Mouse (Mus musculus) gastrocnemius, adult 8-10 months (tissue): Measurements from ENCODE around the gene Gmeb2. TPM values are rescaled to one million over a fixed set of nuclear protein-coding genes. Genes with fewer than 3 reads are reported as not detected.

Experiments
- DNase-seq, 2 experiments: peaks; one replicate each; pipeline ENCODE4 v3.0.0; 2022; ENCODE audit warnings: low spot score in 2 of 2
- total RNA-seq, 4 experiments: library from RNA; stranded (reverse); gene quantifications; 2 replicates each; pipeline ENCODE4 v1.2.4; 2022

Gmeb2 gene
- total RNA-seq, 4 experiments from 2014 or later: 6.8 to 9.8 (median 7.9) TPM

DNA sequence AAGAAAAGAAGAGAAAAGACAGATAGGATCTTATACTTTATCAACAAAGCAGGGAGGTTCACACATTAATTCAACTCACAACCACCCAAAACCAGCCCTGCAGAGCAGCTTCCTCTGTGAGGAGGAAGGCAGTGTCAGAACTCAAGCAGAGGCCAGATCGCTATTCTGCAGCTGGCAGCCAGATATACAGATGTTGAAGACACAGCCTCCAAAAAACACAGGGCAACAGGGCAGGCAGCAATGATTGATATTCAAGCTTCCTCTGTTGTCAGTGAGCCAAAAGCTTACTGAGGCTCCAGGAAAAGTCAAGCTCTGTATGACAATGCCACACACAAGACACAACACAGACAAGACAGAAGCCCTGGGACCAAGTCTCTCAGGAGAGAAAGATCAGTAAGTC is 11.1 kb downstream of the Gmeb2 start:
- no peak for DNase-seq

DNA sequence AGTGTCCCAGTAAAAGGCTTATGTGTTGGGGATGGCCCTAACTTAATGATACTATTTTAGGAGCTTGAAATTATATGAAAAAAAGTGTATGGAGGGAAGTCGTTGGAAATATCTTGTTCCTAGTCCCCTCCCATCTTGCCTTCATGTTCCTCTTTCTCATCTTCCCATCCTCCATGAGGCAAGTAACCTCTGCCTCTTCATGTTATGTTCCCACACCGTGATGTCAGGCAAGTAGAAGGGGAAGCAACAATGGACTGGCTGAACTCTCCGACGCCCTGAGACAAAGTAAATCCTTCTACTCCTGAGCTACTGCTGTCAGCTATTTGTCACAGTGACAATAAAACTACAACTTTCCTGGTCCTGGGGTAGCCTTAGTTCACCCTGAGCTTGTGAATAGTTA is 13.2 kb downstream of the Gmeb2 start:
- DNase-seq: no peak

DNA sequence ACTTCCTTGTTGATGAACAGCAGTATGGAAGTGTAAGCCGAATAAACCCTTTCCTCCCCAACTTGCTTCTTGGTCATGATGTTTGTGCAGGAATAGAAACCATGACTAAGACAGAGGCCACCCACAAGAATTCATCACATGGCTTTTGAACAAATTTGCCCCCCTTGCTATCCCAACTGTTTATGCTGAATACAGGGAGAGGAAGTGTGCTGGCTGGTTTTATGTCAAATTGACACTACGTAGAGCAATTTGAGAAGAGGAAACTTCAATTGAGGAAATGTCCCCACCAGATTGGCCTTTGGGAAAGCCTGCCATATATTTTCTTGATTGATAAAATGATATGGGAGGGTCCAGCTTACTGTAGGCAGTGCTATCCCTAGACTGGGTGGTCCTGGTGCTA is 14.0 kb downstream of the Gmeb2 start:
- DNase-seq: no peak

- no peak for DNase-seq
These were observed 15.7 kb downstream of the Gmeb2 start for GRCm38 (mm10) chr2:181272092-181272491.

- DNase-seq: no peak
These were observed 21.0 kb downstream of the Gmeb2 start for GRCm38 (mm10) chr2:181266839-181267238.

DNA sequence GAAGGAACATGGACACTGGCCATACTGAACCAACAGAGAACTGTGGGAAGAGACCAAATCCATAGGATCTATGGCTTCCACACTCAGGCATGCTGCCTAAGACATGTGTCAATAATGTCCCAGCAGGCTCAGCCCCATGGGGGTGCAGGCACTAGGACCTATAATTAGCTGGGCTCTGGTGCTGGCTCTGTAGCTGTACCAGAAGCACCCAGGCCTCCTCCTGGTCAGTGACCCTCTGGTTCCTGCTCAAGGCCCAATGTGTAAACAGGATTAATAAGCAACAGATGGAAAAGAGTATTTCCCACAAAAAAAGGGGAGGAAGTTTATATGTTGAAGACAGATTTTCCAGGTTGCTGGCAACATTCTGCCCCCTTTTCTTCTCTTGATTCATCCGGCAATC is 34.6 kb downstream of the Gmeb2 start:
- DNase-seq: no peak

DNA sequence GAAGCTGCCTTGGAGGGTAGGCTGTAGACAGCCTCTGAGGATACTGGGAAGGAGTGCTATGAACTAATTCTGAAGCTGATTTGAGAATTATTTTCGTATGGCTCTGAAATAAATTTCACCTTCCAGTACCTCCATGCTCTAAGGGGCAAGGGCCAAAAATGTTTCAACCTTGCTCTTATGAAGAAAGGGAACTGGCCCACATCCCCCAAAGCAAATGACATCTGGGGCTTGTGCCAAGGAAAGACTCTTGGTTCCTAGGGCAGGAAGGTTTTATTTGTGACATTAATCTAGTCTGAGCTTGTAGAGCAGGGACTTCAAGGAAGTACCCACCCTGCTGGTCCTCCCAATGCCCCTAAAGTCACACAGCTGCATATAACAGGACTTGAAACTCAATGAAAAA is 36.0 kb downstream of the Gmeb2 start:
- DNase-seq: no peak

- no peak for DNase-seq
These were observed 38.6 kb downstream of the Gmeb2 start for GRCm38 (mm10) chr2:181249217-181249616.

DNA sequence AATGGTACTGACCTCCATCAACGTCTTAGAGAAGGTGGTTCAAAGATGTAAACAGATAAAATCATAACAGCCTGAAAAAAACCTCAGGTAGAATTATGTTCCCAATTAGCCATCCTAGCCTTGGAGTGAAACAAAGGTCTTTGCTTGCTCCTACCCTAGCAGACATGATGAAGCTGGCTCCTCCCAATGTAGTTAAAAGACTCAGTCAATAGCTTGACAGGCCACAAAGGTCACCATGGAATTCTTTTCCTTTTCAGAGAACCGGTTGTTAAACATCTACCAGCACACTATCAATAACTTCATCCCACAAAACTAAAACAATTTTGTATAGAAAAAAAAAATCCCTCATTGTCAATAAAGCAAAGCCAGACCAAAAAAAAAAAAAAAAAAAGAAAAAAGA is 42.8 kb downstream of the Gmeb2 start:
- DNase-seq: no peak

GRCm38 (mm10) chr2:181243706-181244394 is 44.0 kb downstream of the Gmeb2 start:
- no peak for DNase-seq

DNA sequence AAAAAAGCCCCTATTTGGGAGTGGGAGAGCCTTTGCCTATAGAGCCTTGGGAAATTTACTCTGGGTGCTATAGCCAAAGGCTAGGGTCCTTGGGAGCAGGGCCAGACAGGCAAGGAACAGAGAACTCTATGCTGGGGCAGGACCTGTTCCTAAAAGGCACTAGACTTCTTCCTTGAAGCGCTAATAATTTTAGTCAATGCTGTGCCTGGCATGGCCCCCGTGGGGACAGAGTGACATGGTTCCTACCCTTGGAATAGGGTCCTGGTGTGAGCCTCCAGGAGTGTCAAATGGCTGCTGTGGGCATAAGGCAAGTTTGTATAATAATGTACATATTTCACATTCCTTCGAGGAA is 45.5 kb downstream of the Gmeb2 start:
- no peak for DNase-seq

- no peak for DNase-seq
These were observed 46.1 kb downstream of the Gmeb2 start, which contains the start of gene Helz2 for GRCm38 (mm10) chr2:181241602-181242313. TSS of gene Helz2 (minus strand) at chr2:181242027.

DNA sequence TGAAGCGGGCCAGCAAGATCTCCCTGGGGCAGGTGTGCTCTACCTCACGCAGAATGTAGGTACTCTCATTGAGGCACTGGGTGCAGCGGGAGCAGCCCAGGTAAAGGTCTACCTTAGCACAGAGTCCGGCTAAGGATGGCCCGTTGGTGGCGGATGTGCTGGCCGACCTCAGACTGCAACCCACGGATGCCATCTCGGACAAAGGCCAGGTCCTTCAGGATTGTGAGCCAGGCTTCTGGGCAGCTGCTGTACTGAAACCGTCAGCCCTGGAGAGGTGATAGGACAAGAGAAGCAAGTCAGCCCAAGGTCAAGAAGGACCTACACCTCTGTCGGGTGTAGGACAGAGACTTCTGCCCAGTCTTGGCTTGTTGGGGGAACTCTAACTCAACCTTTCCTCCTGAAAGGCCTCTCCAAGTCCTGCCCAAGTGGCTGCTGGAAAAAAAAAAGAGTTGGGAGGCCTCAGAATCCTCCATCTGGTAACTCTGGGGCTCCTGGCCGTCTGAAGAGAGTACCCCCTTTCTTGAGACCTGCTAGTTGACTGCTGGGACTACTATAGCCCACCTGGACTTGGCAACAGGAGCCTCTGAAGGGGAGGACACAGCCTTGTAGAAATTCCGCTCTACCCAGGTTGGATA is 46.9 kb downstream of the Gmeb2 start:
- no peak for DNase-seq

DNA sequence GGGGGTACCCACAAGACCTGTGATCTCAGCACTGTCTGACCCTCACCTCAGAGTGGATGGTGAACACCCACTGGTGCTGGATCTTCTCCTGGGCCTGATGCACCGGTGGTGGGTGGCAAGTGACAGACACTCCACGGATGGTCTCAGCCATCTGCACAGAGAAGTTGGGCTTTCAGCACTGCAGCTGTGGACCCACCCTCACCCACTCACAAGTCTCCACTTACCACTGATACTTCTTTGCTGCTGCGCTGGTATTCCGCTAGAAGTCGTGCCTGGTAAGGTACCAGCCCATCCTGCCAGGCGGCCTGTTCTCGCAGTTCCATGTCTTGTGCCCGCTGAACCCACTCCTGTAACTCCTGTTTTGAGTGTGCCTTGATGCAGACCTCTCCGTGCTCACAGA is 48.6 kb downstream of the Gmeb2 start:
- DNase-seq: no peak

- DNase-seq: no peak
These were observed 49.0 kb downstream of the Gmeb2 start for GRCm38 (mm10) chr2:181238861-181239260.

DNA sequence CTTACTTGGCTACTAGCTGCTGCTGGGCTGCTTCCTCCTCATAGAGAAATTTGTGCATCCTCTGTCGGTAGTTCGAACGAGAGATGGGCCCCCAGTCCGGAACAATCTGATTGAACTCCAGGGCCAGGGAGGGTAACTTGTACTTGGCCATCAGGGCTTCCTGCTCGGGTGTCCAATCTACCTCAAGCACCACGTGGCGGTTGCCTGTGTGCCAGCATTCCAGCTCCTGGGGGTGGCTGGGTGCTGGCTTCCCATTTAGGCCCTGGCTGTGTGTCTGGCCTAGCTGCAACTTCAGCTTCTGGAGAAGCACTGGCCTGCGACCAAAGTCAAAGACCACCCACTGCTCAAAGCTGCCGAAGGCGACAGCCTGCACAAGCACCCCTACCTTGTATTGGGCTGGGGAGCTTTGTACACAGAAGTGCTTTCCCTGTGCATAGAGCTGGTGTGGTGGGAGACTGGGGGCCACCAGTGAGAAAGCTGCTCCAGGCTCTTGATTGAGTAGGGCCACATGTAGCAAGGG is 49.7 kb downstream of the Gmeb2 start:
- DNase-seq: no peak

DNA sequence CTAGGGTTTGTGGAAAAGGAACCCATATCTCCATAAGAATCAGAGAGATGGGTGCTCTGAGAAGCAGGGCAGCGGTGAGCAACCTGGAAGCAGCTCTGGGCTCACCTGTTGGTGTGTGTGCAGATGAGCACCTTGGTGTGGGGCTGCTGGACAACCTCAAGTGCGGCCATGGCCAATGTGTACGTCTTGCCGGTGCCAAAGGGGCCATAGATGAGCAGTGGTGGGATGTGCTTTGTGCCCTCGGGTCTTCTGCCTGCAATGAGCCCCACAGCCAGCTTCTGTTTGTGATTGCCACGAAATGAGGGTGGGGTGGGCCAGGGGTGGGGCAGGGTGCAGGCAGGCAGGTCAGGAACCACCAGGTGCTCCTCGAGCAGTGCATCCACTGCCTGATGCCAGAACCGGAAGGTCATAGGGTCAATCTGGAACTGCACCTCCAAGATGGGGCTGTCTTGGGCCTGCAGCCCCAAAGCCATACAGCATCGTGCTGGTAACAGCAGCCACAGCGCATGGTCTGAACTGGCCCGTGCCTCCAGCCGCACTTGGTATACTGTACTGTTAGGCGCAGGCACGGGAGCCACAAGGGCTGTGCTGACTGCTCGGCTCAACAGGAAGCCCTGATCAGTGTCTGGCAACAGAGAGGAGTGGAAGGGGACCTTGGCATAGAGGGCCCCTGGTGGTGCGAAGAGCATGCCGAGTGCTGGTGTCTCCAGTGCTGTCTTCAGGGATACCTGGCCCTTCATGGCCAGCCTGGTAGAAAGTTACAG is 50.4 kb downstream of the Gmeb2 start:
- DNase-seq: no peak

GRCm38 (mm10) chr2:181235681-181236566 is 51.9 kb downstream of the Gmeb2 start:
- DNase-seq: no peak

GRCm38 (mm10) chr2:181234680-181235079 is 53.2 kb downstream of the Gmeb2 start:
- DNase-seq: no peak

GRCm38 (mm10) chr2:181233443-181233842 is 54.4 kb downstream of the Gmeb2 start:
- no peak for DNase-seq

- DNase-seq: no peak
These were observed 56.7 kb downstream of the Gmeb2 start for GRCm38 (mm10) chr2:181231171-181231570.
